Comparison of ENCODE assay signal across 12 mouse cellular contexts in the genomic region with DNA sequence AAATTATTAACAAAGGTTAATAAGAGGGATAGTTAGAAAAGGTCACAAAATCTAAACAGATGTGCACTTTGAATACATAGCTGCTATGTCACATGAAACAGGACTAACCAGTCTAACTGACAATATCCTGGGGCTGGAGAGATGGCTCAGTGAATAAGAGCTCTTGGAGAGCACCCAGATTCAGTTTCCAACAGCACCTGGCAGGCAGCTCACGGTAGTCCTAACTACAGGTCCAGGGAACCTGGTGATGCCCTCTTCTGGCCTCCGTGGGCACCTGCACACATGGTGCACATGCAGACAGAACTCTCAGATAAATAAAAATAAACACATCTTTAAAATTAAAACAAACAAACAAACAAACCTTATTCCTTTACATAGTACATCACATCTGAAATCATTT. TPM values are rescaled to one million over a fixed set of nuclear protein-coding genes. Genes with fewer than 3 reads are reported as not detected.
DNase-seq lines count a peak whose midpoint lies in the region; ATAC-seq and TF ChIP-seq lines count a peak whose summit lies in the region.
"Had no signal": no experiment of that assay in that cellular context is flagged by ENCODE, and none has a peak within 500 bp of the region (broad histone marks: within the 10 kb centered on the region; RNA-seq: fewer than 3 reads in every experiment).

No protein-coding gene starts in this region.

- H3K9me3 ChIP-seq in kidney, postnatal 0 days (replicated peaks; ENCODE audit: low read length) = no peaks in the 10 kb centered on the region
- H3K9me3 ChIP-seq in kidney, embryonic 14.5 days (ENCODE audit: control insufficient read depth, low read length) = no peaks in the 10 kb centered on the region
- no peaks in the 10 kb centered on the region for H3K9me3 ChIP-seq in E14TG2a.4 (ENCODE audit: low read length)

- 0 out of 2 replicates have a peak, but pooled peaks cover 4% of the 10 kb centered on the region for H3K4me1 ChIP-seq in kidney, postnatal 0 days (replicated peaks; ENCODE audit: insufficient read depth, low read length)
- H3K4me1 ChIP-seq in kidney, embryonic 14.5 days (ENCODE audit: control insufficient read depth, insufficient read depth, low read length) = peaks cover 5% of the 10 kb centered on the region; the same call in 1 of the 2 replicates
- H3K4me1 ChIP-seq in E14TG2a.4 (replicated peaks; ENCODE audit: low read depth, low read length) = peaks cover 23% of the 10 kb centered on the region
- H3K4me1 ChIP-seq in liver, adult 2 months (ENCODE audit: control insufficient read depth, insufficient read depth, low read length) = peaks cover 27% of the 10 kb centered on the region

- TF ChIP-seq CTCF in kidney, postnatal 0 days (IDR thresholded peaks at IDR 0.05; ENCODE audit: low read depth) = peak; percentile 35
- TF ChIP-seq CTCF in E14TG2a.4 (conservative IDR thresholded peaks at IDR 0.05; ENCODE audit: low read length) = peak; percentile 24; the same call in 1 of the 2 replicates
- TF ChIP-seq CTCF in liver, adult 2 months (IDR thresholded peaks at IDR 0.05; ENCODE audit: low read depth, low read length) = peak; percentile 69

- peak; percentile 28 for DNase-seq in cerebellum, adult 11-12 months
- DNase-seq in cerebellum, adult 9-11 months = no peak
- no peak for DNase-seq in kidney, postnatal 0 days (ENCODE audit: low spot score)
- DNase-seq in liver, adult 2 months (ENCODE audit: extremely low read depth, low read depth, low spot score) = peak; percentile 70
- DNase-seq in right cerebral cortex, postnatal 10 days (ENCODE audit: low spot score in 2 of 2) = no peak
- DNase-seq in layer of hippocampus, adult 18-20 months (ENCODE audit: low spot score in 2 of 2) = no peak
- DNase-seq: heart, adult 11 months; lung, postnatal 10 days had no signal

- H3K79me2 ChIP-seq in liver, adult 2 months (ENCODE audit: control insufficient read depth, insufficient read depth, low read length) = peaks cover 43% of the 10 kb centered on the region

- no peak overlapping the region for H3K9ac ChIP-seq in kidney, postnatal 0 days (ENCODE audit: low read depth, low read length)
- no peak overlapping the region for H3K9ac ChIP-seq in kidney, embryonic 14.5 days (ENCODE audit: low read depth, low read length)
- H3K9ac ChIP-seq in liver, adult 2 months (ENCODE audit: low read depth, low read length) = no peak overlapping the region

- TF ChIP-seq POLR2A in liver, adult 2 months (IDR thresholded peaks at IDR 0.05; ENCODE audit: extremely low read depth, insufficient read depth, low read length) = no peak

- 76% methylated on average over 2 of the region's 2 CpGs for WGBS in kidney, postnatal 0 days
- WGBS in kidney, embryonic 14.5 days = 81% methylated on average over 2 of the region's 2 CpGs
- WGBS in liver, adult 2 months = 30% methylated on average over 2 of the region's 2 CpGs

- no peak overlapping the region for H3K4me3 ChIP-seq in kidney, postnatal 0 days (replicated peaks; ENCODE audit: low read depth, low read length)
- H3K4me3 ChIP-seq in kidney, embryonic 14.5 days (ENCODE audit: low read length) = no peak overlapping the region
- no peak overlapping the region for H3K4me3 ChIP-seq in E14TG2a.4 (replicated peaks; ENCODE audit: low read length)
- H3K4me3 ChIP-seq in liver, adult 2 months (ENCODE audit: insufficient read depth, low read depth, low read length) = no peak overlapping the region

- H3K4me2 ChIP-seq in kidney, postnatal 0 days (ENCODE audit: low read length) = no peak overlapping the region
- H3K4me2 ChIP-seq in kidney, embryonic 14.5 days (replicated peaks; ENCODE audit: low read depth, low read length) = no peak overlapping the region

- no peak for ATAC-seq in kidney, postnatal 0 days (replicated peaks; ENCODE audit: low FRiP score, low read depth)
- no peak for ATAC-seq in kidney, embryonic 14.5 days (ENCODE audit: low FRiP score, low TSS enrichment)
- ATAC-seq: forebrain, embryonic 16.5 days; inflammation-experienced regulatory T-cells, adult 6 months had no signal

- H3K27ac ChIP-seq in kidney, postnatal 0 days = no peak overlapping the region
- H3K27ac ChIP-seq in kidney, embryonic 14.5 days (ENCODE audit: low read depth, low read length) = no peak overlapping the region
- no peak overlapping the region for H3K27ac ChIP-seq in liver, adult 2 months (replicated peaks; ENCODE audit: insufficient read depth, low read depth, low read length)

- H3K36me3 ChIP-seq in kidney, postnatal 0 days (ENCODE audit: insufficient read depth, low read length) = 0 out of 2 replicates have a peak, but pooled peaks cover 3% of the 10 kb centered on the region
- H3K36me3 ChIP-seq in kidney, embryonic 14.5 days (ENCODE audit: control insufficient read depth, insufficient read depth, low read length) = peaks cover 15% of the 10 kb centered on the region; the same call in 1 of the 2 replicates
- no peaks in the 10 kb centered on the region for H3K36me3 ChIP-seq in E14TG2a.4 (ENCODE audit: insufficient read depth, low read length)
- peaks cover 28% of the 10 kb centered on the region for H3K36me3 ChIP-seq in liver, adult 2 months (ENCODE audit: control insufficient read depth, insufficient read depth, low read length)

- no peaks in the 10 kb centered on the region for H3K27me3 ChIP-seq in kidney, postnatal 0 days (ENCODE audit: insufficient read depth, low read length)
- H3K27me3 ChIP-seq in kidney, embryonic 14.5 days (ENCODE audit: control insufficient read depth, insufficient read depth, low read length) = no peaks in the 10 kb centered on the region
- H3K27me3 ChIP-seq in E14TG2a.4 (ENCODE audit: insufficient read depth, low read length) = no peaks in the 10 kb centered on the region
- H3K27me3 ChIP-seq in liver, adult 2 months (ENCODE audit: control insufficient read depth, insufficient read depth, low read length) = no peaks in the 10 kb centered on the region

RNA-seq across cellular contexts. Expression of gene Hectd1, which starts 4.0 kb away (rescaled TPM):
- polyA plus RNA-seq in kidney, postnatal 0 days (2015; fragmentation: Nextera tagmentation; extraction: Ambion mirVana) = 28.1 and 30.9 TPM in 2 replicates
- 36.0 and 51.6 TPM in 2 replicates for polyA plus RNA-seq in kidney, embryonic 14.5 days (2014; fragmentation: Nextera tagmentation; extraction: Ambion mirVana)
- 96.1 and 102 TPM in 2 replicates for total RNA-seq in liver, adult 2 months (2014; rRNA removed)
- polyA plus RNA-seq in liver, adult 2 months (2012; rRNA removed) = 12.1 and 15.1 TPM in 2 replicates
- total RNA-seq in layer of hippocampus, adult 18-20 months (2021) = 10 to 100 TPM; 80.0 to 81.2 TPM

Comparison
In these comparisons a context has a peak if more than half of its experiments do, and no peak if none do; other contexts are left out.
1. DNase-seq: peak in cerebellum, adult 11-12 months (single experiment) and liver, adult 2 months (single experiment); none in cerebellum, adult 9-11 months (single experiment), kidney, postnatal 0 days (single experiment), right cerebral cortex, postnatal 10 days (0 of 2) and layer of hippocampus, adult 18-20 months (0 of 2).
2. Peak in every context shown above with its lines, with median percentiles within 50 percentile points of each other: CTCF ChIP-seq.